Mouse (Mus musculus) telencephalon, adult 2 months (tissue): ENCODE measurements around the gene Fem1b.
"Not testable (repeated sequence)": the region's sequence is repeated elsewhere in the genome, so short reads cannot be mapped to it uniquely, and the experiment has no call there.

ENCODE experiments used
- DNase-seq: peaks from one replicate; pipeline ENCODE4 v3.0.0-alpha.2; 2011; ENCODE audit warnings: low read depth, low spot score

Gene Fem1b

GRCm38 (mm10) chr9:62811516-62812121, at the start of gene Fem1b:
TSS of gene Fem1b (minus strand) at chr9:62811934.
- DNase-seq: peak; percentile 95

- no peak for DNase-seq
Measured at GRCm38 (mm10) chr9:62860866-62861265, 49.1 kb upstream of the Fem1b start.

- DNase-seq: not testable (repeated sequence)
Measured at GRCm38 (mm10) chr9:62860102-62860501, 48.4 kb upstream of the Fem1b start.

GRCm38 (mm10) chr9:62858266-62859019, 46.7 kb upstream of the Fem1b start:
- no peak for DNase-seq

GRCm38 (mm10) chr9:62857719-62858261, 46.1 kb upstream of the Fem1b start, which contains the start of gene Calml4:
TSS of gene Calml4 (plus strand) at chr9:62858080.
- no peak for DNase-seq

GRCm38 (mm10) chr9:62857216-62857615, 45.5 kb upstream of the Fem1b start:
- DNase-seq: no peak

- no peak for DNase-seq
Measured at GRCm38 (mm10) chr9:62854483-62854882, 42.7 kb upstream of the Fem1b start.

- no peak for DNase-seq
Measured at GRCm38 (mm10) chr9:62851571-62851970, 39.8 kb upstream of the Fem1b start.

GRCm38 (mm10) chr9:62848641-62849040, 36.9 kb upstream of the Fem1b start:
- DNase-seq: no peak

- peak; percentile 61 for DNase-seq
Measured at GRCm38 (mm10) chr9:62847694-62848093, 36.0 kb upstream of the Fem1b start.

- DNase-seq: no peak
Measured at GRCm38 (mm10) chr9:62844461-62844860, 32.7 kb upstream of the Fem1b start.

GRCm38 (mm10) chr9:62843356-62844024, 31.8 kb upstream of the Fem1b start:
- DNase-seq: no peak

- DNase-seq: no peak
Measured at GRCm38 (mm10) chr9:62839172-62839770, 27.5 kb upstream of the Fem1b start.

GRCm38 (mm10) chr9:62838506-62839171, 26.9 kb upstream of the Fem1b start, which contains the start of gene Cln6:
TSS of gene Cln6 (plus strand) at chr9:62838785.
- peak; percentile 87 for DNase-seq

GRCm38 (mm10) chr9:62838146-62838505, 26.4 kb upstream of the Fem1b start:
- no peak for DNase-seq

- no peak for DNase-seq
Measured at GRCm38 (mm10) chr9:62837611-62838010, 25.9 kb upstream of the Fem1b start.

GRCm38 (mm10) chr9:62835705-62836446, 24.1 kb upstream of the Fem1b start:
- no peak for DNase-seq

- no peak for DNase-seq
Measured at GRCm38 (mm10) chr9:62834906-62835305, 23.2 kb upstream of the Fem1b start.

- DNase-seq: no peak
Measured at GRCm38 (mm10) chr9:62829877-62830276, 18.1 kb upstream of the Fem1b start.

GRCm38 (mm10) chr9:62828662-62829086, 16.9 kb upstream of the Fem1b start:
- DNase-seq: peak; percentile 94
